Mouse (Mus musculus) forebrain, embryonic 16.5 days (tissue): ENCODE data around the gene Gbp6. TPM values are rescaled to one million over a fixed set of nuclear protein-coding genes. Genes with fewer than 3 reads are reported as not detected.
"Not testable (repeated sequence)": the region's sequence is repeated elsewhere in the genome, so short reads cannot be mapped to it uniquely, and the experiment has no call there.

ENCODE experiments used
- ATAC-seq: fragments of 200-750 bp; cut with Nextera tagmentation; 2 replicates; pipeline ENCODE4 v1.8.0; 2017; ENCODE audit warnings: mild to moderate bottlenecking, moderate library complexity
- H3K27ac ChIP-seq: fragments of 300-500 bp; sonication (generic); 2 replicates; pipeline ENCODE4 v1.5.1; 2014; ENCODE audit warnings: low read length, control low read depth
- H3K27me3 ChIP-seq: fragments of 300-500 bp; sonication (generic); replicated peaks from 2 replicates; pipeline ENCODE4 v1.6.1; 2014; ENCODE audit warnings: low read length; ENCODE audit not compliant: control insufficient read depth, insufficient read depth
- H3K36me3 ChIP-seq: fragments of 300-500 bp; sonication (generic); 2 replicates; pipeline ENCODE4 v1.6.1; 2014; ENCODE audit not compliant: control insufficient read depth, insufficient read depth
- H3K4me1 ChIP-seq: fragments of 300-500 bp; sonication (generic); replicated peaks from 2 replicates; pipeline ENCODE4 v1.6.1; 2014; ENCODE audit warnings: low read length; ENCODE audit not compliant: control insufficient read depth, insufficient read depth
- H3K4me2 ChIP-seq: fragments of 300-500 bp; sonication (generic); 2 replicates; pipeline ENCODE4 v1.6.1; 2014; ENCODE audit warnings: mild to moderate bottlenecking, low read length, control low read depth
- H3K4me3 ChIP-seq: fragments of 300-500 bp; sonication (generic); replicated peaks from 2 replicates; pipeline ENCODE4 v1.5.1; 2014; ENCODE audit warnings: mild to moderate bottlenecking, low read length, control low read depth
- H3K9ac ChIP-seq: fragments of 300-500 bp; sonication (generic); replicated peaks from 2 replicates; pipeline ENCODE4 v1.6.1; 2014; ENCODE audit warnings: low read depth, low read length, control low read depth
- H3K9me3 ChIP-seq: fragments of 300-500 bp; sonication (generic); 2 replicates; pipeline ENCODE4 v1.6.1; 2016; ENCODE audit warnings: low read length; ENCODE audit not compliant: control insufficient read depth
- WGBS: fragments of 180-500 bp; shearing (Covaris S2); extraction: QIAGEN DNeasy Blood & Tissue Kit; methylation state at CpG from one replicate; pipeline ENCODE4 v1.1.7; 2014; 5-methylcytosine and 5-hydroxymethylcytosine counted together
- polyA plus RNA-seq: library from polyadenylated mRNA; unstranded; fragments of >200 nt; fragmentation: Nextera tagmentation; extraction: Ambion mirVana; gene quantifications from 2 replicates; pipeline ENCODE4 v1.2.1, GENCODE M21; 2015

Gene Gbp6
- polyA plus RNA-seq, 1 experiment from 2014 or later, result 1.6 TPM

GRCm38 (mm10) chr5:105236040-105236439 lies 57.5 kb downstream of the Gbp6 start:
- H3K4me1 ChIP-seq, ATAC-seq, H3K4me3 ChIP-seq, H3K27ac ChIP-seq, H3K9me3 ChIP-seq, H3K27me3 ChIP-seq, H3K36me3 ChIP-seq, H3K9ac ChIP-seq, H3K4me2 ChIP-seq: not testable (repeated sequence)
- WGBS, result 63% methylated on average over 3 of the region's 3 CpGs

Other genes starting within 250 kb of the Gbp6 start
- gene Gbp9, start 154.2 kb downstream of the Gbp6 start, polyA plus RNA-seq, result 0.94 and 1.1 TPM in 2 replicates
- gene Gbp8, start 154.2 kb downstream of the Gbp6 start, polyA plus RNA-seq, result 0.26 and 0.54 TPM in 2 replicates
- gene Gbp4, start 154.1 kb downstream of the Gbp6 start, polyA plus RNA-seq, result 0.94 and 1.9 TPM in 2 replicates
- 0.18 and 0.58 TPM in 2 replicates for gene Gbp10, start 54.2 kb downstream of the Gbp6 start, polyA plus RNA-seq
- gene Gm43302, start within 50 bp of the Gbp6 start, polyA plus RNA-seq, result 0.11 and 0.28 TPM in 2 replicates
- 17.6 and 18.8 TPM in 2 replicates for gene Lrrc8b, start 122.1 kb upstream of the Gbp6 start, polyA plus RNA-seq
- 12.0 and 12.5 TPM in 2 replicates for gene Lrrc8c, start 225.7 kb upstream of the Gbp6 start, polyA plus RNA-seq